Mouse (Mus musculus) cerebellum, postnatal 36 days (tissue): Measurements from ENCODE around the gene Akt1s1.

ENCODE experiments used
- DNase-seq, 2 experiments: peaks; one replicate each; pipeline ENCODE4 v3.0.0; 2021 to 2022; ENCODE audit warnings: mixed read lengths in 2 of 2

Akt1s1 gene

DNA sequence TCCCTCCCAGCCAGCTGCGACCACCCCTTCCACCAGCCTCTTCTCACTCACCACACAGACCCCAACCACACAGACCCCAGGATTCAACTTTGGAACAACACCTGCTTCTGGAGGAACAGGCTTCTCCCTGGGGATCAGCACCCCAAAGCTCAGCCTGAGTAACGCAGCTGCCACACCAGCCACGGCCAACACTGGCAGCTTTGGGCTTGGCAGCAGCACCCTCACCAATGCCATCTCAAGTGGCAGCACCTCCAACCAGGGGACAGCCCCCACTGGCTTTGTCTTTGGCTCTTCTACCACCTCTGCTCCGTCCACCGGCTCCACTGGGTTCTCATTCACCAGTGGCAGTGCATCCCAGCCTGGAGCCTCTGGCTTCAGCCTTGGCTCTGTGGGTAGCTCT, 20.1 kb upstream of the Akt1s1 start:
- DNase-seq, result no peak

DNA sequence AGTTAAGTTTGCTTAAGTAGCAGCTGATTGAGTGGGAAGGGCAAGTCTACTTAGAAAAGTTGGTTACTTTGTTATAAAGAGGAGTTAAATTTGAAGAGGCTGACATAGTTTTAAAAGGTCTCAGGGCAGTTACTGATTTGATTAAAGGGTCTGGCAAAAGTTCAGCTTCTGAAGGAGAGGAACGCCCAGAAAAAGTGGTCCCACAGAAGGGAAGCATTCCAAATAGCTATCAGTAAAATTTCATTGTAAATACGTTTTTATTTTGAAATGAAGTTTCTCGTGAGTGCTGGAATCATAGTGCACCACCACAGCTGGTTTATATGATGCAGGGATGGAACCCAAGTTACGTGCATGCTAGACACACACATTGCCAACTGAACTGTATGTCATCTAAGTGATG, 16.0 kb upstream of the Akt1s1 start:
- DNase-seq, result no peak

DNA sequence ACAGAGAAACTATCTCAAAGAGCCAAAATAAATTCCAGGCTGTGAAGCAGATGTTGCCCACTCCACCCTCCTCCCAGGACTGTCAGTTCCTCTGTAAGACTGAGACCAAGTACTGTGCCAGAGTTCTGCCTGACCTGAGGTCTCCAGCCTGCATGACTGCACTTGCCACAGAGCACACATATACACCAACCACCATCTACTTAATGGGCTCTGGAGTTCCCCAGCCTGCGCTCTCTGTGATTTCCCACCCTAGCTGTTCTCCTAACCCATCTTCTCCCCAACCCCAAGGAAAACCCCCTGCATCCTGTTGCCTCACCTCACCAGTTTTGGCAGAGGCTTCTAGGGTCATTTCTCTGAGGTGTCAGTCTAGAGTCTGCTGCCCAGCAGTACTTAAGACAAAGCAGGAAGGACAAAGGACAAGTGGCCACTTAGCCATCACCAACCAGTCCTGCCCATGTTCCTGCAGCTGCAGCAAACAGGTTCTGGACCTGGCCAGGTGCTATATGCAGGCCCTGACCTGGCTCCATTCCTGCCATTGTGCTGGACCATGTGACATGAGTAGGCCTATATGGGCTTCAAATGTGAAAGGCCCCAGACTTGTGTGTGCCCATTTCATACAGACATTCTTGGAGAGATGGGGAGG, 13.3 kb upstream of the Akt1s1 start:
- no peak for DNase-seq

DNA sequence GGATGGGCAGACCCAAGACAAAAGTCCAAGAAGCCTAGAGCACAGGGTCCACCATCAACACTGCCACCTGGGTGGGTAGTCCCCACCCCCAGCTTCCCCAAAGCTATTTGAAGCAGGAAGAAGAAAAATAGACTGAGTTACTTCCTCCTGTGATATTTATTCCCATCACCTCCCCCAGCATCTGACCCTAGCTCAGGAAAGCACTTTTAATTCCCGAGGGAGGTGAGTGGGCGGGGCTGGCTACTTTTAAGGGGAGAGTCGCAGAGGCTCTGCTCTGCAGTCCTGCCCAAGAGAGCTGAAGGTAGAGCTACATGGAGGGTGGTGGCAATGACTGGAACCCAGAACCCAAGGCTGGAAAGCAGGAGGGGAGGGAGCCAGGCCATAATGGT, 12.8 kb upstream of the Akt1s1 start:
- DNase-seq, result no peak

DNA sequence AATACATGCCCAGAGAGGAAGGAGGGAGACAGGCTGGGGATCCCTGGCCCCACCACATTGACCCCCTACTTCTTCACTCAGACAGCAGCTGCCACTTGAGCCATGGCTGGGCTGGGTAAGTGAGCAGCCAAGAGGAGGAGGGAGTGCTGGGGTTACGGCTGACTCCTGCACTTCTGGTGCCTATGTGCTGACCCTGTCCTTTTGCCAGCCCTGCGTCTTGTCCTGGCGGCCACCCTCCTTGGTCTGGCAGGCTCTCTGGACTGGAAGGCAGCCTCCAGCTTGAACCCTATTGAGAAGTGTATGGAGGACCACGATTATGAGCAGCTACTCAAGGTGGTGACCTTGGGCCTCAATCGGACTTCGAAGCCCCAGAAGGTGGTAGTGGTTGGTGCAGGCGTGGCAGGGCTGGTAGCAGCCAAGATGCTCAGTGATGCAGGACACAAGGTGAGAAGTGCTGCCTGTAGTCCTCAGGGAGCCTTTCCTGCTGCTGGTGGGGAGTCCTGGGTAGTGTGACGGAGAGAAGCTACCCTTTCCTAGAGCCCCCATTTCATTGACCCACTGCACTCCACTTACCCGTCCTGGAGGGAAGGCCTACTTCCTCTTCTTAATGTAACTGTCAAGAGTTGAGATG, 12.3 kb upstream of the Akt1s1 start:
- no peak for DNase-seq

DNA sequence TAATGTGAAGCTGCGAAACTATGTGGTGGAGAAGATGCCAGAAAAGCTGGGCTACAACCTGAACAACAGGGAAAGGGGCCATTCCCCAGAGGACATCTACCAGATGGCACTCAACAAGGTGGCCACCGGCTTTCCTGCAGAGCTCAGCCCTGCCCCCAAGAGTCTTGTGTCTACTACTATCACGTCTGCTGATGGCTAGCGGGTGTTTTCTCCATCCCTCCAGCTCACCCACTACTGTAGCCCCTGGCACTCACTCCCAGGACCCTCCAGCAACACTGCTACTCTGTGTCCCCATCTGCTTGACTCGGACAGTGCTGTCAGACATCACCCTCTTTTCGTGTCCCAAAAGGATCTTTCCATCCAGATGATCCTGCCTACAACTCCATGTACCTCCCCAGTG, 10.7 kb upstream of the Akt1s1 start:
- no peak for DNase-seq

DNA sequence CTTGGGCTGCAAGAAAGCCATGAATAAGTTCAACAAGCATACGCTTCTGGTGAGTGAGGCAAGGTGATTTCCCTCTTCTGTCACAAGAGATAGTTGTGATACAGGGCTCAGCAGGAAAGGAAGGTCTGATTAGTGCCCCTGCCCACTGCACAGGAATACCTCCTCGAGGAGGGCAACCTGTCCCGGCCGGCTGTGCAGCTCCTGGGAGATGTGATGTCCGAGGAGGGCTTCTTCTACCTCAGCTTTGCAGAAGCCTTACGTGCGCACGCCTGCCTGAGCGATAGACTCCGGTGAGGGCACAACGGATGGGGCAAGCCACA, 9.7 kb upstream of the Akt1s1 start:
- DNase-seq, result no peak

DNA sequence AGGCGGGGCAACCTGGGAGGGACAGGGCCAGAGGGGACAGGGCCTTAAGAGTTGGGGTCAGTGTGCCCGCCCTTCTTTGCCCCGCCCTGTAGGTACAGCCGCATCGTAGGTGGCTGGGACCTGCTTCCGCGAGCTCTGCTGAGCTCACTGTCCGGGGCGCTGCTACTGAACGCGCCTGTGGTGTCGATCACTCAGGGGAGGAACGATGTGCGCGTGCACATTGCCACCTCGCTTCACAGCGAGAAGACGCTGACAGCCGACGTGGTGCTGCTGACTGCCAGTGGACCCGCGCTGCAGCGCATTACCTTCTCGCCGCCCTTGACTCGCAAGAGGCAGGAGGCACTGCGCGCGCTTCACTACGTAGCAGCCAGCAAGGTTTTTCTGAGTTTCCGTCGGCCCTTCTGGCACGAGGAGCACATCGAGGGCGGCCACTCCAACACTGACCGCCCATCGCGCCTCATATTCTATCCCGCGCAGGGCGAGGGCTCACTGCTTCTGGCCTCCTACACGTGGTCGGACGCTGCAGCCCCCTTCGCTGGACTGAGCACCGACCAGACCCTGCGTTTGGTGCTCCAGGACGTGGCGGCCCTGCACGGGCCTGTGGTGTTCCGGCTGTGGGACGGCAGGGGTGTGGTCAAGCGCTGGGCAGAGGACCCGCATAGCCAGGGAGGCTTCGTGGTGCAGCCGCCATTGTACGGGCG, 9.2 kb upstream of the Akt1s1 start:
- DNase-seq, result no peak

DNA sequence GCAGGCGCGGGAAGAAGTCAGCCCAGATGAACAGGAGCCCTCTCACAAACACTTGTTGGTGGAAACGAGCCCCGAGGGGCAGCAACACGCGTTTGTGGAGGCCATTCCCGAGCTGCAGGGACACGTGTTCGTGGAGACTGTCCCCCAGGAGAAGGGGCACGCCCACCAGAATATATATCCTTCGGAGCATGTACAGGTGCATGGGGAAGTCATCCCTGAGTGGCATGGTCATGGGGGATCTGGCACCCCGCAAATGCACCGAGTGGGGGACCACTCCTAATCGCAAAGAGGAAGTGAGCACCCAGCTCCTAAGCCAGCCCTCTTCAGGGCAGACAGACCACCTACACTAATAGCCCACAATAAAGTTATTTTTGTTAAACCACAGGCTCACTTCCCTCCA, 8.4 kb upstream of the Akt1s1 start:
- no peak for DNase-seq

DNA sequence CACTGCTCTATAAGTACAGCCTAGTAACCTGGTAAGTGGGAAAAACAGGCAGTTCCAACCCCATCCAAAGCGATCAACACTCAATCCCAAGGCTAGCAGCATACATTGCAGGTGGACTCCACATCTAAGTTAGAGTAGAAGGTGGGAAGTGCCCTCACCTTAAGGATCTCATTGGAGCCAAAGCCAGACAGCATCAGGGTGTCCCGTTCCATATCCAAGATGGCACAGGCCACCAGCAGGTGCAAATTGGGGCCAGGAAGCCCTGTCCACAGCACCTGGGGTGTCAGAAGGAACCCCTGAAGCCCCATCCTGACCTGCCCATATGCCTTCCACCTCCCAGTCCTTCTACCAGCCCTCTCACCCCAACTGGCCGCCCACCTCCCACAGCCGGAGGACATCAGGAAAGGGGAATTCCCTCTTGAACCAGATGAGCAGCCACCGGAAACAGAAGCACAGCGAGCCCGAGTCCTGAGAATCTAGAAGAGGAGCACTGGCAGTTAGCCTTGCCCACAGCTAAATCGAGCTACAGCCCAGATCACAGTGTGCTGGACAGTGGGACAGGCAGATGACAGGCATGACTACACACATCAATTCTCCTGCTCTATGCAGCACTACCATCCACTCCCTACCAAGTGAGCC, 6.8 kb upstream of the Akt1s1 start:
- no peak for DNase-seq

DNA sequence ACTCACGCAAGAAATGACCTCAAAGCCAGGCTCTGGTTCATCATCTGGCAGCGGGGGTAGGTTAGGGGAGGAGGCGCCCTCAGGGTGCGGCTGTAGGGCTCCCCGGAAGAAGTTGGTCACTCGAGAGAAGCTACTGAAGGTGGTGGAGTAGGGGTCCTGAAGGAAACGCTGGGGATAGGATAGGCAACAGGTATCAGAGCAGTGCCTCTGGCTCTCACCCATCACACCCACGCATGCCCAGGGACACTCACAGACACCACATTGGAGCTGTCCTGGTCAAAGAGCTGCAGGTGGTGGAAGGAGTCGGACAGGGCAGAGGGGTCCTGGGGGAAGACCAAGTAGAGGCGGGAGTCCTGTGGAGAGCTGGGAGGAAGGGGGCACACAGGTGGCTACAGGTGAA, 3.8 kb upstream of the Akt1s1 start:
- no peak for DNase-seq

DNA sequence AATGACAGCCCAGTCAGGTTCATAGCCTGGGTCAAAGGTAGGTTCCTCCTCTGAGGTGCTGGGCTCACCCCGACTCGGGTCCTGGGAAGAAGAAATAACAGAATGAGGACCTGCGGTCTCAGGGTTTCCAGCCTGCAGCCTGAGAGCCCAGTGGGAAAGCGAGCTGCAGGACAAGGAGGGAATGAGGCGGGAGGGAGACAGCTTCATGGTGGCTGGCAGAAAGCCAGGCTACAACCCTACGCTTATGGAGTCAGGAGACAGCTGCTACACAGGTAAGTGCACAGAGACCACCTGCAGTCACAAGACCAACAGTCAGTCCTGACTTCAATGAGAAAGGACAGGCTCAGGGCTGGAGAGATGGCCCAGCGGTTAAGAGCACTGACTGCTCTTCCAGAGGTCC, 2.0 kb upstream of the Akt1s1 start:
- no peak for DNase-seq

DNA sequence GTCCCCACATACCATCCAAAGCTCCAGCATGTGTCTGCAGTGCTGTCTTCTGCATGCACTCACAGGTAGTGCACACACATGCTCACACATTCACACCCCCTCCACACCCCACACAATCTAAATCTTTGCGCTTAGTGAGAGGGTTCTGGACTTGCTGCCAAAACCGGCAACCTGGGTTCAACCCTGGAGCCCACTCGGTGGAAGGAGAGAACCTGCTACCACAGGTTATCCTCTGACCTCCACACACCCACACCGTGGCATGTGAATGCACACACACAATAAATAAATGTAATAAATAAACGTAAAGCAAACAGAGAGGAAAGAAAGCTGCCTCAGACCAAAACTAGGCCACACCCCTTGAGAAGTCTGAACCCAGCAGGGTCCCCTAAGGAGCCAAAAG, 1.0 kb upstream of the Akt1s1 start:
- DNase-seq, result peak in 1 of 2 experiments; percentile 21

DNA sequence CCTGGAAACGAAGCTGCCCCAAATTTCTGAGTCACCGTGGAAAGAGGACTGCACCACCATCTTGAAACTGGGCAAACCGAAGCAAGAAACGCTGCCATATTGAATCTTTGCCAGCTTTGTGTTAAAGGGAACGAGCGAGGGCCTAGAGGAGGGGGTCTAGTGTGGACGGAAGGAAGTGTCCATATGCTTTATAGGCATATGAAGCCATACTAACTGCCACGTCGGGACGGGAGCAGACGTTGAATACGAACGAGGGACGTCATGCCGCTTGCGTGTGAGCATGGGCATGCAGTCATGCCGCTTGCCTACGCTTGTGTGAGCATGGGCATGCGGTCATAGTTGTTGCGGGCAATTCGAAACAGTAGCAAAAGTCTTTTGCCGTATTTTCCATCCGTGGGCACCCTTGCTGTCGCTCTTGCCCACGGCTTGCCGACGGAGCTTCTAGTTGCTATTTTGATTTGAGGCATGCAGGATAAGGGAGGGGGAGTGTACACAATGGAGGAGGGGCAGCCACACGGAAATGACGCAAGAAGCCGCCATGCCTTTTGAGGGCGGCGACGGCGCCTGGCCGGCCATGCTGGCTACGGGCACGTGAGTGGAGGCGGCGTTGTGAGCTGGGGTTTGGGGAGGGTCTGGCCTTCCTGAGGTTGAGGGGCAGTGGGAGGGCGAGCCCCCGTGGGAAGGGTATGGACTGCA, 773 bp downstream of the Akt1s1 start:
- peak; percentile 87 for DNase-seq

DNA sequence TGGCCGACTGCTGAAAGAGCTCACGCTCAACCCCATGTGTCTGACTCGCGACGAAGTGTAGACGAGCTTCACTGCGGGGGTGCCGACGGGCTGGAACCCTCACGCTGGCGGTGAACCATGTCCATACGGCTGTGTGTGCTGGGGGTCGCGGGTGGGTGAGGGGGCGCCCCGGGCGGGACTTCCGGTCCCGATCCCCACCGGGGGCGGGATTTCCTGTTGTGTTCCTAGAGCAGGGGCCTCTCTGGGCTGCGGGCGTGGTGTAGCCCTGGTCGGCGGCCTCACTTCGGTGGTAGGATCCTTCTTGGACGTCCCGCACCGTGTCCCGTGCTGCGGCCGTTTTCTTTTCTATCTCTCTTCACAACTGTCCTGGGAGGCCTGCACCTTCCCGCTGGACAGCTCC, 1.4 kb downstream of the Akt1s1 start:
- DNase-seq, result peak; percentile 69 to 76

DNA sequence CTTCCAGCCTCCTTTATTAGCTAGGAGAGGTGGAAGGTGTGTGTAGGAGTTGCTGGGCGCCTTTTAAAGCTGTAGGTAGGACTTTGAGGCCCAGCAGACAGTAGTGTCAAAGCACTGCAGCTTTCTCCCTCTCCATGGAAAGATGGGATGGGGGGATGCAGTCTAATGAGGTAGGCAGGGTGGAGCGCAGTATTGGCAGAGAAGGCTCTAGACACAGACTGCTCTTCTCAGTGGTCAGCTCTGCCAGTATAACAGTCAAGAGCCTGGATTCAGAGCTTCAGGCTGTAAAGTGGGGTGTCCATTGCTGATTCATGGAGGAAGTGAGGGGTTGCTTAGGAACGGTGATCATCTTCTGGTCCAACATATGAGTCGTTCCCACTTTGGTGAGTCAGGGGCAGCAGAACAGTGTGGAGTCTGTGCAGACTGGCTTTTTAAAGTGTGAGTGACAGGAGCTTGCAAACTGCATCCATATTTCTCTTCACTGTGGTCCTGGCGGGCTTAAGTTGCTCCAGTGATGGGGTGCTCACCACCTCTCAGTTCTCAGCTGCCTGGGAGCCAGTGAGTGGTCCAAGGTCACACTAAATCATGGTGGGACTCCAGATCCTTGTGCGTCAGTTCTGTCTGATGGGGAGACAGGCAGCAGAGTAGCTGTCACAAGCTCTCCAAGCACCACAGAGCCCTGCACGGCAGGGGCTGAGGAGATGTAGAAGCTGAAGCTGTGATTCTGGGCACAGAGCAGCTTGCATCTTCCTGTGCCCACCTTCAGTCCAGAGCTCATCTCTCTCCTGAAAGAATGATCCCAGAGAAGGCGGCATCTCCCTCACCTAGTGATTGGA, 2.2 kb downstream of the Akt1s1 start:
- no peak for DNase-seq

DNA sequence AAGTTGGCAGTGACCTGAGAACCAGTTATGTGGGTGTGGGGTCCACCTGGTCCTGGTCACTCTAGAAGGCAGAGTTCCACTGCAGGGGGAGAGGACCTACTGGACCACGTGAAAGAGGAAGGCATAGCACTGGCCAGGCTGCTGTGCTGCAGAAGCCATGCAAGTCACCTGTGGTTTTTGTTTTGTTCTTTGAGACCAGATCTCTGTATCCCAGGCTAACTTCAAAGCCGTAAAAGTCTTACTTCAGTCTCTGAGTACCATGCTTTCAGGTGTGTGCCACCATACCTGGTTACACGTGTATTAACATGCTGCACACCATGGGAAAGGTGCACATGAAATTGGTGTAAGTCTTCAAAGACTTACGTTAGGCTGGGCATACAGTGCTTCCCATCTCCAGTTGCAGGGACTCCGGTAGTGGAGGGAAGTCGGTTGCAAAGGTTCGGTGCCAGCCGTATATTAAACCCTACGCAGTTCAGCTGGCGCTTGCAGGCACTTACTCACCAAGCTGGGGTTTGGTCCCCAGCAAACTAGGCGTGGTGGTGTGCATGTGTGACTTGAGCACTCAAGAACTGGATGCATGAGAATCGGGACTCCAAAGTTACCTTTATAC, 2.9 kb downstream of the Akt1s1 start:
- no peak for DNase-seq

DNA sequence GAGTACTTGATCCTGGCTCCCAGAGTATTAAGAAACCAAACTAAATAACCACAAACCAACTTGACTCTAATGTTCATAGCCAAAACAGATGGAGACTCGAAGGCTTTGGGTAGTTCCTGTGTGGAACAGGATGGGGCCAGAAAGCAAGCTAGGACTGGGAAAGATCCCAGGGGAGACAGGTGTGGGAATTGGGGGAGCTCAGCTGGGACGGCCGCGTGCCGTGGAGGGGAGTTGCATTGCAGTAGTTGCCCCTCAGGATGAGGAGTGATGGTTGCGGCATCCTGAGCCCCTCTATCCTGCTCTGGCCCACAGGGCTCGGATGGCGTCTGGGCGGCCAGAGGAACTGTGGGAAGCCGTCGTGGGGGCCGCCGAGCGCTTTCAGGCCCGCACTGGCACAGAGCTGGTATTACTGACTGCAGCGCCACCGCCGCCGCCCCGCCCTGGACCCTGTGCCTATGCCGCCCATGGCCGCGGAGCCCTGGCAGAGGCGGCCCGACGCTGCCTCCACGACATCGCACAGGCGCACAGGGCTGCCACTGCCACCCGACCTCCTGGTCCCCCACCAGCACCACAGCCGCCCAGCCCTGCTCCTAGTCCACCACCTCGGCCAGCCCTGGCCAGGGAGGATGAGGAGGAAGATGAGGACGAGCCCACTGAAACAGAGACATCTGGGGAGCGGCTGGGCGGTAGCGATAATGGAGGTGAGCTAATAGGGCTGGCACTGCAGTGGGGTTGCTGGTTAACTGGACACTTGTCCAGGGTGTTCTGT, 3.7 kb downstream of the Akt1s1 start:
- no peak for DNase-seq

DNA sequence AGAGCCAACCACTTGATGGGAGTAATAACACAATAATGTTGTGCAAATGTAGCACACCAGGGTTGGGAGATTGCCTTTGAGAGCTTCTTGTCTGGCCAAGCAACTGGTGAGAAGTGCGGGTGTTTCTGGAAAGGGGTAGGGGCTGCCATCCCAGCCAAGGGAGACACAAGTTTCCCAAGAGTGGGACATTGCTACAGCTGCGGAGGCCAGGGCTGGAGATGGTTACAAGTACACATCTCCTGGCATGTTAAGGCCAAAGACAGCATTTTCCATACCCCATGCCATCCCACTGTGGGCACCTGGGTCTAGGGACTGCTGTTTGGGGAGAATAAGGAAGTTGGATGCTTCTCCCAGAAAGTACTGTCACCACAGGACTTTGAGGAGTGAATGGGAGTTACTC, 4.3 kb downstream of the Akt1s1 start:
- DNase-seq, result no peak

DNA sequence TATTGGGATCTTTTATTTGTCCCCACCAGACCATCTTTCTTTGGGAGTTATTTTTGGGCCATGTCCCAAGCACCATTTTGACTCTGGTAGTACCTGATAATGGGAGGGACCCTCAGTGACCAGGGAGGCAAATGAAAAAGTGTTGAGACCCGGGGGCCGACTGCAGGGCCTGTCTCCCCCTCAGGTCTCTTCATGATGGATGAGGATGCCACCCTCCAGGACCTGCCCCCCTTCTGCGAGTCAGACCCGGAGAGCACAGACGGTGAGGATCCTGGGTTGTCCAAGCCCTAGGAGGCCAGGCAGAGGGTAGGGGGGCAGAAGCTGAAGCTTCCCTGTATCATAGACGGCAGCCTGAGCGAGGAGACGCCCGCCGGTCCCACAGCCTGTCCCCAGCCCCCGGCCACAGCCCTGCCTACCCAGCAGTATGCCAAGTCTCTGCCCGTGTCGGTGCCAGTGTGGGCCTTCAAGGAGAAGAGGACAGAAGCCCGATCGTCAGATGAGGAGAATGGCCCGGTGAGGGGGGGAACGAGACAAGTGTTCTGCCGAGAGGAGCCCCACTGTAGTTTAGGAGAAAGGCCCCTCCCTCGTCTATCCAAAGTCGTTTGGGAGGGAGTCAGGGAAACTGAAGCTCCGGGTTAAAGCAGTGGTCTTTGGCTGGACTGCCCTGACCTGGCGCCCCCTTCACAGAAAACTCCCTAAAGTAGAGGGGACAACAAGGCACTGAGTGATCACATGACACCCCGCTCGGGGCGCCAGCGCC, 5.0 kb downstream of the Akt1s1 start:
- no peak for DNase-seq
